Mouse (Mus musculus): Measurements from ENCODE around the gene Fam186a.
"Not testable (repeated sequence)": the region's sequence is repeated elsewhere in the genome, so short reads cannot be mapped to it uniquely, and the experiment has no call there.

Gene Fam186a

DNA sequence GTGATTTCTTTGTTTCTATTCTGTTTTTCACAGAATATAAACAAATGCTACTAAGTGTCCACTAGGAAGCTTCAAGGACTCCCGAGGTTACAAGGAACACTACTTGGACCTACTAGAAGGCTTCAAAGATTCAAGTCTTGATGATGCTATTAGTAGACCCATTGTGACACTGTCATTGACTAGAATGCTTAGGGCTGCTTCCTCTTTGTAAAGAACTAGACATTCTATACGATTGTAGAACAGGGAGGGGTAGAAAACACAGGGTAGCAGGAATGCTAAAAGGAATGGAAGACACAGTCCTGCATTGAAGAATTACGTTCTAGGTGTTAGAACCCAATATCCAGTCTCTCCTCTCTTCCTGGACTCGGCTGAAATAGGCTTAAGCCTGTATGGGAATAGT lies at the start of gene Fam186a:
Gene Fam186a, minus strand, starts transcription at position 101 of the 400 bp plus-strand sequence.
- DNase-seq: no peak

GRCm38 (mm10) chr15:100006180-100006579 lies 39.3 kb upstream of the Fam186a start:
- DNase-seq: no peak

DNA sequence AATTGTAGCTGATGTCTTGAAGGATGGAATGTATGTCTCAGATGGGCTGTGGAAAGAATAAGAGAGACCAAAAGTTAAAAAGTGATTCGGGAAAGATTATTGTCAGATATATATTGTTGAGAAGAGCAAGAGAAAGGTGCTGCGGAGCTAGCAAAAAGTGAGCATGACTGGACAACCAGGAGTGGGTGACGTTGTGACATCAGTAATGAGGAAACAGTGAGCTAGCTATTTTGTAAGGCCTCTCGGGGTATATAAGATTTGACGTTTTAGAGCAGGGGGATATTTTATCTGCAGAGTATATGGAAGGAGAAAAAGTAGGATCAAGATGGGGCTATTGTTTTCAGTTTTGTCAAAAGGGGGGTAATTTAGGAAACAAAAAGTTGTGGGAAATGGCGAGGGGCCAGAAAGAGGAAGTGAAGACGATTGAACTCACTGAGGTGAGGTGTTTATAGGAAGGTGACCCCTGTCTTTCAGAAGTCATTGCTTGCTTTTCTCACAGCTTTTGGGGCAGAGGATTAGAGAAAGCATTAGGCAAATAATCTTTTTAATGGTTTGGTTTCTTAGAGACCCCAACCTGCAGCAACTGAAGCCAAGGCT lies 37.9 kb upstream of the Fam186a start:
- DNase-seq: no peak

- no peak for DNase-seq
These were observed 32.5 kb upstream of the Fam186a start for GRCm38 (mm10) chr15:99999390-99999789.

DNA sequence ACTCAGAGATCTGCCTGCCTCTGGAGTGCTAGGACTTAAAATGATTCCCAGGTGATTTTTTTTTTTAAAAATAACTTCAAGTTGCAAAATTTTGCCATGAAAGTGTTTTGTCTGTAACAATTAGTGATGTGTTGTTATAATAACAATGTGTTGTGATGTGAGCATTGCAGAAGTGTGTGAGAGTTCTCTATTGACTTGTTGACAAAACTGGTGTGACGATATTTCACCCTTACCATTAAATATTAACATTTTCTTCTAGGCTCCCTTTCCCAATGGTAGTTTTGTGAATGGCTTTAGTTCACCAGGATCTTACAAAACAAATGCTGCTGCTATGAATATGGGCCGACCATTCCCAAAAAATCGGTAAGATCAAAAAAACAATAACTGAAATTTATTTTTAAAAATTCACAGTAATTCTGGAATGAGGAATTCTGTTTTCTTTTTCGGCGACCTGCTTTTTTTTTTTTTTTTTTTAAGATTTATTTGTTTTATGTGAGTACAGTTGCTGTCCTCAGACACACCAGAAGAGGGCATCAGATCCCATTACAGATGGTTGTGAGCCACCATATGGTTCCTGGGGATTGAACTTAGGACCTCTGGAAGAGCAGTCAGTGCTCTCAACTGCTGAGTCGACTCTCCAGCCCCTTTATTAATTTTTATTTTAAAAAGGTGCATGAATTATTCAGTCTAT lies 30.4 kb upstream of the Fam186a start:
- DNase-seq: no peak

GRCm38 (mm10) chr15:99993100-99993499 lies 26.2 kb upstream of the Fam186a start:
- no peak for DNase-seq

DNA sequence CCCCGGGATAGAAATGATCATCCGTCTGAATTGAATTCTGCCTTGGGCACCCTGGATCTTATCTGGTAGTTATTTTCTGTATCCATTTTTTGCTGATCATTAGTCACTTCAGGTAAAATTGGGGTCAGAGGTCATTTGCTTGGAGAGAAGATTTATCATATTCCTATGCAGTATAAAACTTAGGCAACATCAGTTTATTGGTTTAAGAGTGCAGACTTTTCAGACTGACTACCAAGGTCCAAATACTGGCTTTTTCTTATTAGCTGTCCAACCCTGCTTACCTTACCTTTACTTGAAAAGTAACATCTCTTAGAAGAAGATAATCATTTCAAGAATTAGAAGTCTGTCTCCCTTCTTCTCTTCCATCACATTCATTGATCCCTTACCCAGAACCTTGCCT lies 12.9 kb upstream of the Fam186a start:
- DNase-seq: no peak

DNA sequence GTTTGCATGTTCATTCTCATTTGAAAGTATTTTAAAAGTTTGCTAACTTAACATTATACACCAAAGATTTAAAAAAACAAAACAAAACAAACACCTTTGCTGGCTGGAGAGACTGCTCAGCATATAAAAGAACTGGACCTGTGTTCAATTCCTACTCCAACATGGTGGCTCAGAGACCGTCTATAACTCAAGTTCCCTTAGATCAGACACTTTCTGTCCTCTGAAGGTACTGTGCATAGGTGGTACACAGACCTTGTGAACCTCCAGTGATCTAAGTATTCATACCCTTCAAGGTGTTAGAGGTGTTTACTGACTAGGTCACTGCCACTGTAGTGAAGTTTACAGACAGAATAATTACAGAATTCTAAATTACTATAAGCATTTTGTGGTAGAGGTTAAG lies 12.4 kb upstream of the Fam186a start:
- no peak for DNase-seq

DNA sequence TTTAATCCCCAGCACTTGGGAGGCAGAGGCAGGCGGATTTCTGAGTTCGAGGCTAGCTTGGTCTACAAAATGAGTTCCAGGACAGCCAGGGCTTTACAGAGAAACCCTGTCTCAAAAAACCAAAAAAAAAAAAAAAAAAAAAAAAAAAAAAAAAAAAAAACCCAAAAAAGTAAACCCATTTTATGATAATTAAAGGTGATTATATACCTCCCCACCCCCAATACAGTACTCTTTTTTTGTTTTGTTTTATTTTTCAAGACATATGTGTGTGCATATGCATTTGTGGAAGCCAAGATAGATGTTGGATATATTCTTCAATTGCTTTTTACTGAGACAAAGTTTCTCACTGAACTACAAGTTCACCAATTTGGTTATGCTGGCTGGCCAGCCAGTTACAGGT lies 9.3 kb upstream of the Fam186a start:
- not testable (repeated sequence) for DNase-seq

GRCm38 (mm10) chr15:99974476-99975220 lies 7.8 kb upstream of the Fam186a start:
- no peak for DNase-seq

GRCm38 (mm10) chr15:99972989-99973911 lies 6.4 kb upstream of the Fam186a start:
- DNase-seq: peak; percentile 34 to 73

- peak; percentile 95 to 96 for DNase-seq
These were observed 5.6 kb upstream of the Fam186a start for GRCm38 (mm10) chr15:99972361-99972988.

GRCm38 (mm10) chr15:99970606-99971005 lies 3.7 kb upstream of the Fam186a start:
- DNase-seq: no peak

DNA sequence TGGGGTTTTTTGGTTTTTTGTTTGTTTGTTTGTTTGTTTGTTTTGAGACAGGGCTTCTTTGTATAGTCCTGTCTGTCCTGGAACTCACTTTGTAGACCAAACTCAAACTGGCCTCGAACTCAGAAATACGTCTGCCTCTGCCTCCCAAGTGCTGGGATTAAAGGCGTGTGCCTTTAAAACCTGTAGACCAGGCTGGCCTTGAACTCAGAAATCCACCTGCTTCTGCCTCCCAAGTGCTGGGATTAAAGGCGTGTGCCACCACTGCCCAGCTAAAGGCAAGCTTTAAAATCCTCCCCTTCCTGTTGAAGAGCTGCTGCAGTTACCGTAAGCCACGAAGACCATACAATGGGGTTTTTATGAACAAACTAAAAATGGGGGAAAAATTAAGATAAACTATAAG lies 2.9 kb upstream of the Fam186a start, which contains the start of gene Larp4:
Gene Larp4, plus strand, starts transcription at position 301 of the 400 bp plus-strand sequence.
- not testable (repeated sequence) for DNase-seq

- no peak for DNase-seq
These were observed 1.6 kb downstream of the Fam186a start for GRCm38 (mm10) chr15:99965103-99965775.

DNA sequence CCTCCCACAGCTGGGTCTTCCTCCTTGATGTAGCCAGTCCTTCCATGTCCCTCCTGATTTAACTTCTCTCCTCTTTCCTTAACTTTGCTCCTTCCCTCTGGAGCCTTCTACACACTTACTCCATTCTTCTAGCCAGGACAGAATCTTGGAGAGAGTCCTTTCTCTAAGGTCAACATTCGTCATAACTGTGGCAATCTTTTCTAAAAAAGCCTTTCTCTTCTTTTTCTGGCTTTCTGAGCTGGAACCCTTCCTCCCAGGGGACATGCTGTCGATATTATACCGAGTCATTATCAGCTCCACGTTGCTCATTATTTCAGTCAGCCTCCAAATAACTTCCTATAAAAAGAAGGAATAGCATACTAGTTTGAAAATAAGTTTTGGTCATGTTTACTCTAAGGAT lies 11.5 kb downstream of the Fam186a start:
- no peak for DNase-seq

DNA sequence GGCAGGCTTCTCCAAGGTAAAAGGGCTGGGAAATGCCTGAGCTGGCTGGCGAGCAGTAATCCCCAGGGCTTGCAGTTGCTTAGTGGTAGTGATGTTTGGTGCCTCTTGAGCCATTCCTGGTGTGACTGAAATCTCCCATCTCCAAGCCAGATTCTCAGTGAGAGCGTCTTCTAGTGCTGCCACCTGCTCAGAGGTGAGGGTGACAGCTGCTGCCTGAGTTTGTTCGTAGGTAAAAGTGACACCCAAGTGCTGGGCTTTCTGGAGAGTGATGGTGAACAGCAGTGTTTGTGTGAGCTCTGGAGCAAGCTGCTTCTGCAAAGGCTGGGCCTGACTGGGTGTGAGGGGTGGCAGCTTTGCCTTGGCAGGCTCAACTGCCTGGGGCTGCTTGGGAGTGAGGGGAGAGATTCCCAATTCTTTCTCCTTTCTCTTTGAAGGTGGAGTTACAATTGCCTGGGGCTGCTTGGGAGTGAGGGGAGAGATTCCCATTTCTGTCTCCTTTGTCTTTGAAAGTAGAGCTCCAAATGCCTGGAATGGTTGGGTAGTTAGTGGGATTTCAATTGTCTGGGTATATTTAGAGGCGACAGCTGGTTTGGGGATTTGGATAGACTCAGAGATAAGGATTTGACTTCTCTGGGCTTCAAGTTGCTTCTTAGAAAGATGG lies 25.8 kb downstream of the Fam186a start:
- no peak for DNase-seq

DNA sequence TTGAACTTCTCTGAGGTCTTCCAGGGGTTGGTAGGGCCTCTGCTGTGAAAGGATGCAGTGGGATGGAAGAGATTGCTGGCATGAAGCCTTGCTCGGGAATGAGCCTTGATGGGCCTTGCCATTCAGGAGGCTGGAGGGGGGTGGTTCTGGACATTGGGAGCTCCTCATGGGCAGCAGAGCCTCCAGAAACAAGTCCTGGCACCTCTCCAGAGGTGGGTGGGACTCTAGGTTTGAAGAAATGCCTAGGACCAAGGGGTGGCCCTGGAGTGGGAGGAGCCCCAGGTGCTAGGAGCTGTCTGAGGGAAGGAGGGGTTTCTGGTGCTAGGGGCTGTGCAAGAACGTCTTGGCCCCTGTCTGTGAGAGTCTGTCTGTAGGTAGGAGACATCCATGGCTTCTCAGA lies 26.4 kb downstream of the Fam186a start:
- DNase-seq: peak; percentile 6 to 29

DNA sequence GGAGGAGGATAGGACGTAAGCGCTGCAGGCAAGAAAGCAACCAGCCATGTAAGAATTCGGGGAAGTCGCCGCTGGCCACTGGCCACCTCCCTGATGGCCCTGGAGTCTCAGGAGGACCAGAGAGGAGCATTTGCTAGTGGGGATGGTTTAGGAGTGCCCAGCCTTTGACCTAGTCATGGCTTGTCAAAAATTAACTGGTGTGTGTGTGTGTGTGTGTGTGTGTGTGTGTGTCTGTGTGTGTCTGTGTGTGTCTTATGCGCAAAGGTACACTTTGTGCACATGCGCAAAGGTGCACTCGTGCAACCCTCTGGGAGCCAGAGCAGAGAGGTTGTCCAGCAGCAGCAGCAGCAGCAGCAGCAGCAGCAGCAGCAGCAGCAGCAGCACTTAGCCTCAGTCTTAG lies 29.0 kb downstream of the Fam186a start:
- DNase-seq: no peak

DNA sequence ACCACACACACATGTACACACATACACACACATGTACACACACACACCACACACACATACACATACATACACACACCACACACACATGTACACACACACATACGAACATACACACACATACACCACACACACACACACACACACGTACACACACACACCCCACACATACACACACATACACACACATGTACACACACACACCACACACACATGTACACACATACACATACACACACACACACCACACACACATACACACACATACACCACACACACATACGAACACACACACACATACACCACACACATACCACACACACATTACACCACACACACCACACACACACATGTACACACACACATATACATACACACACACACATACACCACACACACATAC lies 30.2 kb downstream of the Fam186a start:
- no peak for DNase-seq

DNA sequence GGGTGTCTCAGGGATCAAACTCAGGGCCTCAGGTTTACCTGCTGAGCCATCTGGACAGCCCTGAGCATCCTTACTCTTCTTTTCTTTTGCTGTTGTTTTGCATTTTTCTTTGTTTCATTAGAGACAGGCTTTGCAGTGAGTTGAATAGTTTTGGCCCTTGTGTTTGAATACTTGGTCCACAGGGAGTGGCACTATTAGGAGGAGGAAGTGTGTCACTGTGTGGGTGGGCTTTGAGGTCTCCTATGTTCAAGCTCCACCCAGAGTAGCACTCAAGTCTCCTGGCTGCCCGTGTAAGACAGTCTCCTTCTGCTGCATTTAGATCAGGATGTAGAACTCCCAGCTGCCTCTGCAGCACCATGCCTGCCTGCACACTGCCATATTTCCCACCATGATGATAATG lies 32.4 kb downstream of the Fam186a start:
- no peak for DNase-seq

All from cerebellum, postnatal 14 days (tissue).